Mouse (Mus musculus): ENCODE data around the gene Dcps. TPM values are rescaled to one million over a fixed set of nuclear protein-coding genes. Genes with fewer than 3 reads are reported as not detected.
A peak's percentile ranks its signal among the peaks of the same experiment; 100 is the strongest.

Gene Dcps
- polyA plus RNA-seq, 1 experiment from 2014 or later, result 81.0 TPM

DNA sequence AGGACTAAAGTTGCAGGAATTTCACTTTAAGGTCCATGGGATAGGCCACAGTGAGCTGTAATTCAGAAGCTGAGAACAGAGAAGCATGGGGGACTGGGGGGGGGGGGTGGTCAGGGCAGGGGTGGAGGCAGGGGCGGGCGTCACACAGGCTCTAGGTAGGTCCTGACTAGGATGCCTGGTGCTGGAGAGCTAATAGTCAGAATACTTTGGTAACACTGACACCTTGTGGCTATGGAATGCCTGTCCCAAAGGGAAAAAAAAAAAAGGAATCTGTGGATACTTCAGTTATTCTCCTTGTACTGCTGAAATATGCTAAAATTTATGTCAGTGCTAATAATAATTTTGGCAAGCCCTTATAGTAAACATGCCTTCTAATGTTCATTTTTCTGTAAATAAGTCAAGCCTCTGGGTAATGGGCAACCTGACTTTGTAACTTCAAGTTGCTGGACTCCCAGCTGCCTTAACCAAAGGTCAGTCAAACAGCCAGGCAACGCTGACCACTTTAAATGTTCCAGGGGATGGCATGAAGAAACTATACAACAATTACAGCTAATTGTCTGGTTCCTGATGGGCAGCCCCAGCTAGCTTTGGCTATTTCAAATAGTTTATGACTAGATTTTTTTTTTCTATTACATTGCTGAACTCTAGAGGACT, 9.6 kb downstream of the Dcps start:
- no peaks in the 10 kb centered on the region for H3K9me3 ChIP-seq (ENCODE audit: control insufficient read depth, low read length)
- no peaks in the 10 kb centered on the region for H3K27me3 ChIP-seq (ENCODE audit: control insufficient read depth, insufficient read depth, low read length)
- ATAC-seq (ENCODE audit: low FRiP score, low TSS enrichment) (no peak), DNase-seq (peak; percentile 79)
- H3K27ac ChIP-seq (replicated peaks; ENCODE audit: low read depth, low read length), result no peak overlapping the region
- WGBS, result 24% methylated on average over 3 of the region's 3 CpGs
- H3K4me2 ChIP-seq (ENCODE audit: low read length), result no peak overlapping the region
- no peak overlapping the region for H3K4me3 ChIP-seq (replicated peaks; ENCODE audit: low read depth, low read length)
- H3K9ac ChIP-seq (replicated peaks; ENCODE audit: low read length), result no peak overlapping the region
- H3K36me3 ChIP-seq (ENCODE audit: control insufficient read depth, insufficient read depth, low read length), result peaks cover 15% of the 10 kb centered on the region
- H3K4me1 ChIP-seq (ENCODE audit: control insufficient read depth, insufficient read depth, low read length), result no peaks in the 10 kb centered on the region

DNA sequence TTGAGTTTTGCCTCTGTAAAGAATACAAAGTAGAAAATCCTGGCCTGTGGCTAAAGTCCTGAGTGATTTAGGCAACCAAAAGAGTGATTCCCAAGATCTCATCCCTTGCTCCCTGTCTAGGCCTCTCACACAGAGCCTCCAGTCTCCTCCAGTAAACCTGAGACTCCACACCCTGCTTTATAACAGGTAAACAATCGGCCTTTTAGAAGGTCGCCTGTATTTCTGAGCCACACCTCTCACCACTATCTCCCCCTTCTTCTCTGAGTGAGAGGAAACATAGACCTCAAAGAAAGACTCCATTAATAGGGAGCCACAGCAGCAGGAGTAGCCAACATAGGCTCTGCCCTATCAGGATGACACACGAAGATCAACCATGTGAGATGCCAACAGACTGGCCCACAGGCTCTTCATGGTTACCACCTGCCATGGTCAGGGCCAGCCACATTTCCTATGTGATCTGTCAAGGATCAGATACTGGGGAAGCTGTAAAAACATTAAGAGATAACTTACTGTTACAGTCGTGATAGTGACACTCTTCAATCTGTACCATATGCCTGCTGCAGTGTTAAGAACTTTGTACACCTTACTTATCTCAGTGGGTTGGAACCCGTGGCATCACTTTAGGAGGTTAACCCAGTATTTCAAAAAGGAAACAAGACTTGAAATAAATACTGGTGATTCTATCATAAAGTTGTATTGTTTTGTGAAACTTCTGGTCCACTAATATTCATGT, 11.6 kb downstream of the Dcps start:
- Histone ChIP-seq H3K36me3 (ENCODE audit: control insufficient read depth, insufficient read depth, low read length) (peaks cover 9% of the 10 kb centered on the region), H3K4me1 (ENCODE audit: control insufficient read depth, insufficient read depth, low read length) (no peaks in the 10 kb centered on the region), H3K4me2 (ENCODE audit: low read length) (no peak overlapping the region), H3K9ac (replicated peaks; ENCODE audit: low read length) (no peak overlapping the region), H3K9me3 (ENCODE audit: control insufficient read depth, low read length) (no peaks in the 10 kb centered on the region), H3K27me3 (ENCODE audit: control insufficient read depth, insufficient read depth, low read length) (no peaks in the 10 kb centered on the region), H3K27ac (replicated peaks; ENCODE audit: low read depth, low read length) (no peak overlapping the region), H3K4me3 (replicated peaks; ENCODE audit: low read depth, low read length) (no peak overlapping the region)
- 89% methylated on average over 5 of the region's 5 CpGs for WGBS
- DNase-seq (no peak), ATAC-seq (ENCODE audit: low FRiP score, low TSS enrichment) (no peak)

DNA sequence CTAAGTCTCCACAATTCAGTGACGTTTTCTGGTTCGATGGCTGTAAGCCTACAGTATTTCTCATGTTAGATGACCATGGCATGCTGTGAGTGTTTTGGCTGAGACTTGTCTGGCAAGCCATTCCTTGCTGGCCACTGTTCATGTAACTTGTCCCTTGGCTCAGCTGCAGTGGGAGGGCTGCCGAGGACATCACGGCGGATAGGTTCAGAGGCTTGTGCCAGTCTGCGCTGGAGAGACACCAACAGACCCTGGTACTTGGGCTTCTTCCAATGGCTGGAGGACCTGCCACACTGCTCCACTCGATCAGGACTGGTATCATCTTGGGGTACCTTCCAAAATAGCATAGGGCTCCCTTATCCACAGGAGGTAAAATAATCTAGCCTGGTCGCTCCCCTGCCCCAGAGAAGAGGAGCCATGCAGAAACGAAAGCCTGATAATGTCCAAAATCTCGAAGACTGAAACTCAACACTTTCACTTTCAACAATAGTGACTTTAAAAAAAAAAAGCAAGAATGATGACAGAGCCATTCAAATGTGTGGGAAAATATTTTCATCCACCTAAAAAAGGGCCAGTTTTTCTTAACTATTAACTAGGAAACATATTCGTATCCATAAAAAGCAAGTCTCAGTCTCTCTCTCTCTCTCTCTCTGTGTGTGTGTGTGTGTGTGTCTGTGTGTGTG, 12.7 kb downstream of the Dcps start:
- no peak for DNase-seq
- no peak overlapping the region for H3K4me3 ChIP-seq (replicated peaks; ENCODE audit: low read depth, low read length)
- H3K9ac ChIP-seq (replicated peaks; ENCODE audit: low read length), result no peak overlapping the region
- peaks cover 6% of the 10 kb centered on the region; the same call in 1 of the 2 replicates for H3K36me3 ChIP-seq (ENCODE audit: control insufficient read depth, insufficient read depth, low read length)
- 93% methylated on average over 11 of the region's 11 CpGs for WGBS
- H3K9me3 ChIP-seq (ENCODE audit: control insufficient read depth, low read length), result no peaks in the 10 kb centered on the region
- H3K4me1 ChIP-seq (ENCODE audit: control insufficient read depth, insufficient read depth, low read length), result no peaks in the 10 kb centered on the region
- no peak for ATAC-seq (ENCODE audit: low FRiP score, low TSS enrichment)
- H3K27ac ChIP-seq (replicated peaks; ENCODE audit: low read depth, low read length), result no peak overlapping the region
- no peak overlapping the region for H3K4me2 ChIP-seq (ENCODE audit: low read length)
- no peaks in the 10 kb centered on the region for H3K27me3 ChIP-seq (ENCODE audit: control insufficient read depth, insufficient read depth, low read length)

DNA sequence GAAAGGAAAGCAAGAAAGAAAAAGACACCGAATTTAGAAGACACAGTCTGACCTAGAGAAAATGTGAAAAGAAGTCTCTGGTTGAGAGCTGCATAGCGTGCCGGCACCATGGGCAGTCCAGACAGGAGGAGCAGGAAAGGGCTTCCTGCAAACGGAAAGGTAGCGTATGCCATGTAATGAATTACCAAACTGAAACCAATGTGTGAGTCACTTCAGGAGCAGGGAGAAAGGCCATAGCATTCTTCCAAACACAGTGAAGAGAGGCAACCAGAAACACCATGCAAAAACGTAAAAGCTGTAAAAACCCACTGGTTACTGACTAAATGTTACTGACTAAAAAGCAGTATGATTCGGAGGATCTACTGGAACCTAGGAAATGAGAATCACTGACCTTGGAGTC, 14.1 kb downstream of the Dcps start:
- DNase-seq, result no peak

DNA sequence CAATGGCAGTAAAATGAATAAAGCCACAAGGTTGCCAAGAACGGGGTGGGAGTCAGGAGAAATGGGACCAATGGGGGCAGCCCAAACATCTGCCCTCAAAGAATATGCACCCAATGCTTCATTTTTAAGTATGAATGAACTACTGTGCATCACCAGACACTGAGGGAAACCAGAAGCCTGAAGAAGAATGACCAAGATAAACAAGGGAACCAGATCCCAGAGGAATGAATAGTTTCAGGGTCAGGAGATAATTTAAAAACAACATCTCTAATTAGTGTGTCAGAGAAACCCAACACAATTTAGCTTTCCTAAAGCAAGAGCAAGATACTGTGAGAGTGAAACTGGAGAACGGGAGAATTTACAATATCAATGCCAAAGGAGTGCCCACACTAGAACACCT, 15.2 kb downstream of the Dcps start:
- 92% methylated on average over 2 of the region's 2 CpGs for WGBS
- no peak overlapping the region for H3K4me3 ChIP-seq (replicated peaks; ENCODE audit: low read depth, low read length)
- H3K27me3 ChIP-seq (ENCODE audit: control insufficient read depth, insufficient read depth, low read length), result no peaks in the 10 kb centered on the region
- H3K4me2 ChIP-seq (ENCODE audit: low read length), result no peak overlapping the region
- ATAC-seq (ENCODE audit: low FRiP score, low TSS enrichment) (no peak), DNase-seq (no peak)
- H3K36me3 ChIP-seq (ENCODE audit: control insufficient read depth, insufficient read depth, low read length), result peaks cover 6% of the 10 kb centered on the region; the same call in 1 of the 2 replicates
- H3K27ac ChIP-seq (replicated peaks; ENCODE audit: low read depth, low read length), result no peak overlapping the region
- H3K9me3 ChIP-seq (ENCODE audit: control insufficient read depth, low read length), result no peaks in the 10 kb centered on the region
- no peak overlapping the region for H3K9ac ChIP-seq (replicated peaks; ENCODE audit: low read length)
- no peaks in the 10 kb centered on the region for H3K4me1 ChIP-seq (ENCODE audit: control insufficient read depth, insufficient read depth, low read length)

More for the DNA sequence above, 14.1 kb downstream of the Dcps start:
- Histone ChIP-seq H3K27ac (replicated peaks; ENCODE audit: low read depth, low read length) (no peak overlapping the region), H3K4me2 (ENCODE audit: low read length) (no peak overlapping the region), H3K36me3 (ENCODE audit: control insufficient read depth, insufficient read depth, low read length) (peaks cover 6% of the 10 kb centered on the region; the same call in 1 of the 2 replicates), H3K27me3 (ENCODE audit: control insufficient read depth, insufficient read depth, low read length) (no peaks in the 10 kb centered on the region), H3K4me3 (replicated peaks; ENCODE audit: low read depth, low read length) (no peak overlapping the region), H3K4me1 (ENCODE audit: control insufficient read depth, insufficient read depth, low read length) (no peaks in the 10 kb centered on the region), H3K9ac (replicated peaks; ENCODE audit: low read length) (no peak overlapping the region), H3K9me3 (ENCODE audit: control insufficient read depth, low read length) (no peaks in the 10 kb centered on the region)
- 94% methylated on average over 7 of the region's 7 CpGs for WGBS
- no peak for ATAC-seq (ENCODE audit: low FRiP score, low TSS enrichment)

DNA sequence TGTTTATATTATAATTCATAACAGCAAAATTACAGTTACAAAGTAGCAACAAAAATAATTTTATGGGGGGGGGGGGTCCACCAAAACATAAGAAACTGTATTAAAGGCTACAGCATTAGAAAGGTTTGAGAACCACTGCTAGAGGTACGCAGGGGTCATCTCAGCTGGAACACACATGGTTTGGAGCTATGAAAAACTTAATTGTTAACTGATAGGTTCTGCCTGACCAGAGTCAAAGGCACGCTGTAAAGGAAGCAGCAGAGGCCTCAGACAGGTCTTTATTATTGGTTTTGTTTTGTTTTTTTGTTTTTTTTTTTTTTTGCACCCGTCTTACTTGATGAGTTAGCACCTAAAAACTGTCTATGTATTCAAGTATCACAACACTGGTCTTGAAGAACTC, 17.4 kb downstream of the Dcps start:
- Histone ChIP-seq H3K27ac (replicated peaks; ENCODE audit: low read depth, low read length) (no peak overlapping the region), H3K27me3 (ENCODE audit: control insufficient read depth, insufficient read depth, low read length) (no peaks in the 10 kb centered on the region), H3K9me3 (ENCODE audit: control insufficient read depth, low read length) (no peaks in the 10 kb centered on the region), H3K36me3 (ENCODE audit: control insufficient read depth, insufficient read depth, low read length) (peaks cover 6% of the 10 kb centered on the region; the same call in 1 of the 2 replicates), H3K4me2 (ENCODE audit: low read length) (no peak overlapping the region), H3K9ac (replicated peaks; ENCODE audit: low read length) (no peak overlapping the region), H3K4me1 (ENCODE audit: control insufficient read depth, insufficient read depth, low read length) (no peaks in the 10 kb centered on the region), H3K4me3 (replicated peaks; ENCODE audit: low read depth, low read length) (no peak overlapping the region)
- DNase-seq, result no peak
- WGBS, result 83% methylated on average over 3 of the region's 3 CpGs
- ATAC-seq (ENCODE audit: low FRiP score, low TSS enrichment), result no peak

DNA sequence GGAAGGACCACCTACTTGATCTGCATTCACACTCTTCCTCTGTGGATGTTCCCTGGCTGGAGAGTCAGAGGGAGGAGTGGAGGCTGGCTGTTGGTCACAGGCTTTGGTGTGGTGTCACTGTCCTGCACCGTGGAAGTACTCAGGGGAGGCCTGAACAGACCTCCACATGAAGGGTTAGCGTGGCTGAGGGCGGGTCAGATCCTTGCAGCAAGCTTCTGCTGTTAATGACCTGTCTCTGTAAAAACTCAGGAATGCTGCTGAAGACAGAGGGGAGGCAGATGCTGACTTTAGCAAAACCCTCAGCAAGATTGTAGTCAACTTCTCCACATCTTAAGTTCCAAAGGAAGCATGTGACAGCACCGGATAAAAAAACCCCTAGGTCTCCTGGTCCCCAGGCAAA, 19.0 kb downstream of the Dcps start:
- Histone ChIP-seq H3K36me3 (ENCODE audit: control insufficient read depth, insufficient read depth, low read length) (no peaks in the 10 kb centered on the region), H3K27me3 (ENCODE audit: control insufficient read depth, insufficient read depth, low read length) (no peaks in the 10 kb centered on the region), H3K9ac (replicated peaks; ENCODE audit: low read length) (no peak overlapping the region), H3K4me1 (ENCODE audit: control insufficient read depth, insufficient read depth, low read length) (no peaks in the 10 kb centered on the region), H3K4me2 (ENCODE audit: low read length) (no peak overlapping the region), H3K9me3 (ENCODE audit: control insufficient read depth, low read length) (no peaks in the 10 kb centered on the region), H3K27ac (replicated peaks; ENCODE audit: low read depth, low read length) (no peak overlapping the region), H3K4me3 (replicated peaks; ENCODE audit: low read depth, low read length) (no peak overlapping the region)
- no peak for ATAC-seq (ENCODE audit: low FRiP score, low TSS enrichment)
- no peak for DNase-seq
- WGBS, result 93% methylated on average over 4 of the region's 4 CpGs

DNA sequence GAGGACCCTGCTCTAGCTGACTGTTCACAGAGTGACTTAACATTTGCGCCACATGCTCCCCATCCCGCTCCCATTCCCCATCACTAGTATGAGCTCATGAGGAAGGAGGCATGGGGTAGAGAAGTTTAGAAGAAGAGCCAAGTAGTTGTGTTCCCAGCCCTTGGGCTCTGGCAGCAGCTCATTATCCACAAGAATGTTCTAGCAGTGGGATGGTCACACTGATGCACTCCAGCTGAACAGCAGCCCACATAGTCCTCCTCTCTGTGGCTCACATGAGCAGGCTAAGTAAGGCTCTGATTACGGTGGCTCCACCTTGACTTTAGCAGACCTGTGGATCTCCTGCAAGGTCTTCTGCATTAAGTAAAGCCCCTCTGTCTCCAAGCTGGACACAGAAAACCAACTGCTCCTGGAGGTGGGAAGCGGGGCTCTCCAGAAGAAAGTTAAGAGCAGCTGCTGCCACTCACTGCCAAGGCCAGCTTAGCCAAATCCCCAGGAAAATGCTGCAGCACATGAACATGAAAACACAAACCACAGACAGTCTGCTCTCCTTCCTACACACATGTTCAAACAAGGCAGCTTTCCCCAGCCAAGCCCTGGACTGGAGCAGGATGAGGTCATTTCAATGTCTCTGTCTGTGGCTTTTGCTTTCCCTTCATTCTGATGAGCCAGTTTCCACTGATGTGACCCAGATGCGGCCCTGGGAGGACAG, 19.7 kb downstream of the Dcps start:
- 95% methylated on average over 5 of the region's 5 CpGs for WGBS
- no peak for ATAC-seq (ENCODE audit: low FRiP score, low TSS enrichment)
- no peak overlapping the region for H3K4me2 ChIP-seq (ENCODE audit: low read length)

More for the DNA sequence above, 19.7 kb downstream of the Dcps start:
- Histone ChIP-seq H3K4me3 (replicated peaks; ENCODE audit: low read depth, low read length) (no peak overlapping the region), H3K9ac (replicated peaks; ENCODE audit: low read length) (no peak overlapping the region), H3K4me1 (ENCODE audit: control insufficient read depth, insufficient read depth, low read length) (no peaks in the 10 kb centered on the region), H3K36me3 (ENCODE audit: control insufficient read depth, insufficient read depth, low read length) (no peaks in the 10 kb centered on the region), H3K27ac (replicated peaks; ENCODE audit: low read depth, low read length) (no peak overlapping the region), H3K9me3 (ENCODE audit: control insufficient read depth, low read length) (no peaks in the 10 kb centered on the region), H3K27me3 (ENCODE audit: control insufficient read depth, insufficient read depth, low read length) (no peaks in the 10 kb centered on the region)
- DNase-seq, result no peak

Data from midbrain, embryonic 14.5 days (tissue).